Mouse (Mus musculus) right cerebral cortex, postnatal 10 days (tissue): ENCODE data around the gene Ms4a14.
"Not testable (repeated sequence)": the region's sequence is repeated elsewhere in the genome, so short reads cannot be mapped to it uniquely, and the experiment has no call there.

Experiments used
- DNase-seq, 2 experiments: peaks; one replicate each; pipeline ENCODE4 v3.0.0; 2021; ENCODE audit warnings: low spot score in 2 of 2

The Ms4a14 gene

GRCm38 (mm10) chr19:11263549-11263948 is 50.7 kb downstream of the Ms4a14 start:
- DNase-seq: no peak

- DNase-seq: not testable (repeated sequence)
These were observed 51.3 kb downstream of the Ms4a14 start for GRCm38 (mm10) chr19:11262932-11263331.

GRCm38 (mm10) chr19:11261522-11261921 is 52.7 kb downstream of the Ms4a14 start:
- no peak for DNase-seq
